Mouse (Mus musculus) heart, embryonic 14.5 days (tissue): ENCODE results near the gene Myoz1. TPM values are rescaled to one million over a fixed set of nuclear protein-coding genes. Genes with fewer than 3 reads are reported as not detected.
"Not testable (repeated sequence)": the region's sequence is repeated elsewhere in the genome, so short reads cannot be mapped to it uniquely, and the experiment has no call there.

ENCODE experiments used
- ATAC-seq: fragments of 200-750 bp; cut with Nextera tagmentation; 2 replicates; pipeline ENCODE4 v1.8.0; 2017; ENCODE audit warnings: low read depth, moderate TSS enrichment; ENCODE audit not compliant: insufficient number of reproducible peaks, insufficient read depth, low FRiP score
- H3K27ac ChIP-seq, 2 experiments: fragments of 200-500 bp in 1 of 2; fragments of 300-500 bp in 1 of 2; sonication (generic) in 1 of 2; replicated peaks in 1 of 2; 2 replicates each; pipeline ENCODE4 v1.5.1; 2012 to 2014; ENCODE audit warnings: low read depth in 2 of 2, low read length in 2 of 2, control low read depth in 1 of 2, mild to moderate bottlenecking in 1 of 2, mixed read lengths in 1 of 2; ENCODE audit not compliant: control insufficient read depth in 1 of 2, insufficient read depth in 1 of 2
- H3K27me3 ChIP-seq: fragments of 300-500 bp; sonication (generic); 2 replicates; pipeline ENCODE4 v1.6.1; 2014; ENCODE audit warnings: mild to moderate bottlenecking, low read length, control low read depth; ENCODE audit not compliant: control insufficient read depth, insufficient read depth
- H3K36me3 ChIP-seq: fragments of 300-500 bp; sonication (generic); 2 replicates; pipeline ENCODE4 v1.6.1; 2014; ENCODE audit warnings: mild to moderate bottlenecking, control low read depth, low read length, mixed read lengths; ENCODE audit not compliant: control insufficient read depth, insufficient read depth
- H3K4me1 ChIP-seq, 2 experiments: fragments of 200-500 bp in 1 of 2; fragments of 300-500 bp in 1 of 2; sonication (generic) in 1 of 2; 2 replicates each; pipeline ENCODE4 v1.6.1; 2012 to 2014; ENCODE audit warnings: low read length in 2 of 2, control low read depth in 1 of 2, mixed read lengths in 1 of 2; ENCODE audit not compliant: control insufficient read depth in 2 of 2, insufficient read depth in 2 of 2
- H3K4me2 ChIP-seq: fragments of 300-500 bp; sonication (generic); 2 replicates; pipeline ENCODE4 v1.6.1; 2014; ENCODE audit warnings: mild to moderate bottlenecking, low read length
- H3K4me3 ChIP-seq, 2 experiments: fragments of 200-500 bp in 1 of 2; fragments of 300-500 bp in 1 of 2; sonication (generic) in 1 of 2; 2 replicates each; pipeline ENCODE4 v1.5.1; 2012 to 2014; ENCODE audit warnings: low read length in 2 of 2, mild to moderate bottlenecking in 2 of 2, control low read depth in 1 of 2, low read depth in 1 of 2, moderate library complexity in 1 of 2; ENCODE audit not compliant: control insufficient read depth in 1 of 2, insufficient read depth in 1 of 2
- H3K9ac ChIP-seq: fragments of 300-500 bp; sonication (generic); 2 replicates; pipeline ENCODE4 v1.6.1; 2014; ENCODE audit warnings: mild to moderate bottlenecking, low read length
- H3K9me3 ChIP-seq: fragments of 300-500 bp; sonication (generic); 2 replicates; pipeline ENCODE4 v1.6.1; 2016; ENCODE audit warnings: low read length, control low read depth; ENCODE audit not compliant: control insufficient read depth
- WGBS: fragments of 180-500 bp; shearing (Covaris S2); extraction: QIAGEN DNeasy Blood & Tissue Kit; methylation state at CpG from one replicate; pipeline ENCODE4 v1.1.7; 2014; 5-methylcytosine and 5-hydroxymethylcytosine counted together
- polyA plus RNA-seq: library from polyadenylated mRNA; unstranded; fragments of >200 nt; fragmentation: Nextera tagmentation; extraction: Ambion mirVana; gene quantifications from 2 replicates; pipeline ENCODE4 v1.2.1, GENCODE M21; 2014

Gene Myoz1
- polyA plus RNA-seq, 1 experiment from 2014 or later: 20.2 TPM

- not testable (repeated sequence) for H3K4me2 ChIP-seq
These were observed 19.4 kb downstream of the Myoz1 start for GRCm38 (mm10) chr14:20636968-20637367.

GRCm38 (mm10) chr14:20635546-20635945 lies 20.8 kb downstream of the Myoz1 start:
- H3K27me3 ChIP-seq: no peaks in the 10 kb centered on the region
- no peaks in the 10 kb centered on the region for H3K9me3 ChIP-seq
- no peak overlapping the region for H3K4me3 ChIP-seq
- no peak for ATAC-seq
- WGBS: 90% methylated on average over 2 of the region's 2 CpGs
- H3K4me2 ChIP-seq: no peak overlapping the region
- H3K4me1 ChIP-seq: peaks cover 4 to 7% of the 10 kb centered on the region in 2 experiments; a peak in 3 of 4 replicates
- H3K27ac ChIP-seq: no peak overlapping the region
- H3K36me3 ChIP-seq: no peaks in the 10 kb centered on the region
- H3K9ac ChIP-seq: no peak overlapping the region

More at GRCm38 (mm10) chr14:20636968-20637367, 19.4 kb downstream of the Myoz1 start:
- not testable (repeated sequence) for H3K27me3 ChIP-seq, H3K4me3 ChIP-seq, H3K27ac ChIP-seq, H3K4me1 ChIP-seq, H3K9ac ChIP-seq, H3K9me3 ChIP-seq, ATAC-seq, H3K36me3 ChIP-seq
- WGBS: 93% methylated on average over 3 of the region's 3 CpGs

- Histone ChIP-seq H3K4me3 (no peak overlapping the region), H3K36me3 (no peaks in the 10 kb centered on the region), H3K27me3 (no peaks in the 10 kb centered on the region), H3K4me1 (peaks cover 6% of the 10 kb centered on the region in 2 experiments; a peak in 2 of 4 replicates), H3K4me2 (no peak overlapping the region), H3K27ac (no peak overlapping the region), H3K9ac (no peak overlapping the region), H3K9me3 (no peaks in the 10 kb centered on the region)
- WGBS: 19% methylated on average over 4 of the region's 4 CpGs
- ATAC-seq: no peak
These were observed 25.1 kb downstream of the Myoz1 start for GRCm38 (mm10) chr14:20631253-20631652.

GRCm38 (mm10) chr14:20626971-20627370 lies 29.4 kb downstream of the Myoz1 start:
- Histone ChIP-seq H3K4me3 (no peak overlapping the region), H3K27ac (0 out of 4 replicates have a peak overlapping the region, but pooled peaks of 1 of the 2 experiments have one; percentile 19), H3K4me1 (peaks cover 6% of the 10 kb centered on the region in 2 experiments; a peak in 2 of 4 replicates), H3K27me3 (no peaks in the 10 kb centered on the region), H3K36me3 (no peaks in the 10 kb centered on the region), H3K9me3 (no peaks in the 10 kb centered on the region), H3K4me2 (peak overlapping the region; percentile 23; the same call in 1 of the 2 replicates), H3K9ac (no peak overlapping the region)
- WGBS: 77% methylated on average over 3 of the region's 3 CpGs
- ATAC-seq: no peak

- peaks cover 6% of the 10 kb centered on the region in 2 experiments; a peak in 2 of 4 replicates for H3K4me1 ChIP-seq
- no peak overlapping the region for H3K27ac ChIP-seq
- H3K9ac ChIP-seq: no peak overlapping the region
- H3K9me3 ChIP-seq: no peaks in the 10 kb centered on the region
- ATAC-seq: no peak
- no peak overlapping the region for H3K4me2 ChIP-seq
- WGBS: 73% methylated on average over 2 of the region's 2 CpGs
- no peaks in the 10 kb centered on the region for H3K36me3 ChIP-seq
- no peaks in the 10 kb centered on the region for H3K27me3 ChIP-seq
- H3K4me3 ChIP-seq: no peak overlapping the region
These were observed 29.9 kb downstream of the Myoz1 start for GRCm38 (mm10) chr14:20626447-20626846.

- H3K27me3 ChIP-seq: no peaks in the 10 kb centered on the region
- H3K4me2 ChIP-seq: no peak overlapping the region
- H3K9ac ChIP-seq: no peak overlapping the region
- H3K27ac ChIP-seq: no peak overlapping the region
- no peaks in the 10 kb centered on the region for H3K36me3 ChIP-seq
- H3K4me1 ChIP-seq: peaks cover 2 to 10% of the 10 kb centered on the region in 2 experiments; a peak in 2 of 4 replicates
- H3K4me3 ChIP-seq: no peak overlapping the region
- WGBS: 88% methylated on average over 3 of the region's 3 CpGs
- ATAC-seq: no peak
- no peaks in the 10 kb centered on the region for H3K9me3 ChIP-seq
These were observed 33.4 kb downstream of the Myoz1 start for GRCm38 (mm10) chr14:20622907-20623306.

GRCm38 (mm10) chr14:20622412-20622811 lies 33.9 kb downstream of the Myoz1 start:
- Histone ChIP-seq H3K4me1 (peaks cover 2 to 9% of the 10 kb centered on the region in 2 experiments; a peak in 2 of 4 replicates), H3K27me3 (no peaks in the 10 kb centered on the region), H3K4me2 (no peak overlapping the region), H3K4me3 (no peak overlapping the region), H3K27ac (no peak overlapping the region), H3K9ac (no peak overlapping the region), H3K9me3 (no peaks in the 10 kb centered on the region), H3K36me3 (no peaks in the 10 kb centered on the region)
- WGBS: 73% methylated on average over 2 of the region's 2 CpGs
- ATAC-seq: no peak

GRCm38 (mm10) chr14:20621903-20622302 lies 34.4 kb downstream of the Myoz1 start:
- no peak overlapping the region for H3K4me3 ChIP-seq
- no peaks in the 10 kb centered on the region for H3K36me3 ChIP-seq
- H3K9ac ChIP-seq: no peak overlapping the region
- H3K27ac ChIP-seq: no peak overlapping the region
- H3K4me1 ChIP-seq: peaks cover under 1 to 8% of the 10 kb centered on the region in 2 experiments; a peak in 2 of 4 replicates
- no peak overlapping the region for H3K4me2 ChIP-seq
- WGBS: 87% methylated on average over 2 of the region's 2 CpGs
- H3K9me3 ChIP-seq: no peaks in the 10 kb centered on the region
- ATAC-seq: no peak
- H3K27me3 ChIP-seq: no peaks in the 10 kb centered on the region
